Mouse (Mus musculus): ENCODE results near the gene 2200002J24Rik.

DNA sequence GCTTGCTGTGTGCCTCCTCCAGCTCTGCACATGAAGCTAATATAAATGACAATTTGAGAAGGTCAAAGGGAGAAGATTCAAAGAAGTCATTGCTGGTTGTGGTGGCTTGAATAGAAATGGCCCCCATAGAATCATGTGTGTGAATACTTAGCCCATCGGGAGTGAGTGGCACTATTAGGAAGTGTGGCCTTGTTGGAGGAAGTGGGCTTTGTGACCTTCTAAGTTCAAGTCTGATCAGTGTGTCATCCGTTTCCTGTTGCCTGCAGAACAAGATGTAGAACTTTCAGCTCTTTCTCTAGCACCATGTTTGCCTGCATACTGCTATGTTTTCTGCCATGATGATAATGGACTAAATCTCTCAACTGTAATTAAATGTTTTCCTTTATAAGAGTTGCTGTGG, 15.3 kb upstream of the 2200002J24Rik start:
- no peak for TF ChIP-seq EP300 (IDR thresholded peaks at IDR 0.05; ENCODE audit: low read depth)
- TF ChIP-seq CTCF (IDR thresholded peaks at IDR 0.05; ENCODE audit: low read depth), result no peak

Measured in heart, postnatal 0 days (tissue).